Mouse (Mus musculus) embryonic stem cell, embryonic (primary cell): ENCODE data around the gene Cemip.

ENCODE experiments used
- CTCF ChIA-PET, 4 experiments: fragments of 300-600 bp in 2 of 4; fragments of 350-600 bp in 2 of 4; sonication (Branson Sonifier 250); formaldehyde crosslinking; loops; one replicate each; lab custom pipeline; 2022; ENCODE audit warnings: inconsistent platforms in 2 of 4; lab: Charles Lee
- POLR2A ChIA-PET, 4 experiments: fragments of 300-600 bp in 2 of 4; fragments of 350-600 bp in 2 of 4; sonication (Branson Sonifier 250); formaldehyde crosslinking; loops; one replicate each; lab custom pipeline; 2022; ENCODE audit warnings: antibody characterized with exemption in 4 of 4, inconsistent platforms in 1 of 4; lab: Charles Lee

Cemip gene

GRCm38 (mm10) chr7:84086039-84086829 lies at the start of gene Cemip:
TSS of gene Cemip (minus strand) at chr7:84086502.
- POLR2A ChIA-PET, result interaction anchor here (0.5 to 3.0 kb wide), 24 partner anchors 12 to 321 kb away, joined by 3 to 8 read pairs (median 3); no protein-coding TSS in a partner anchor
- CTCF ChIA-PET, result interaction anchor here (0.5 to 6.9 kb wide), 66 partner anchors 9 to 960 kb away, joined by 3 to 241 read pairs (median 4); partner anchors contain the start of gene Stard5 (in 1 of the 4)

GRCm38 (mm10) chr7:84132704-84133103 lies 46.4 kb upstream of the Cemip start:
- ChIA-PET POLR2A (interaction anchor here in 3 of 4 experiments (0.5 to 3.1 kb wide), 9 partner anchors 12 to 254 kb away, joined by 3 to 11 read pairs (median 5); no protein-coding TSS in a partner anchor), CTCF (interaction anchor here in 1 of 4 experiments (0.6 kb wide), 1 partner anchor 43 kb away, joined by 3 read pairs; no protein-coding TSS in a partner anchor)

GRCm38 (mm10) chr7:84131736-84132135 lies 45.4 kb upstream of the Cemip start:
- CTCF ChIA-PET, result interaction anchor here in 1 of 4 experiments (0.6 kb wide), 2 partner anchors 42 to 226 kb away, joined by 4 read pairs; no protein-coding TSS in a partner anchor

GRCm38 (mm10) chr7:84128661-84129060 lies 42.4 kb upstream of the Cemip start:
- CTCF ChIA-PET, result interaction anchor here in 1 of 4 experiments (1.0 kb wide), 1 partner anchor 40 kb away, joined by 3 read pairs; no protein-coding TSS in a partner anchor
- POLR2A ChIA-PET, result interaction anchor here in 2 of 4 experiments (0.6 to 1.5 kb wide), 6 partner anchors 8 to 99 kb away, joined by 3 to 7 read pairs (median 4); no protein-coding TSS in a partner anchor

More at GRCm38 (mm10) chr7:84131736-84132135, 45.4 kb upstream of the Cemip start:
- POLR2A ChIA-PET, result interaction anchor here in 3 of 4 experiments (0.7 to 3.1 kb wide), 10 partner anchors 11 to 118 kb away, joined by 3 to 11 read pairs (median 4); no protein-coding TSS in a partner anchor

- ChIA-PET POLR2A (interaction anchor here in 1 of 4 experiments (1.2 to 2.2 kb wide), 2 partner anchors 9 to 21 kb away, joined by 3 to 7 read pairs; no protein-coding TSS in a partner anchor), CTCF (interaction anchor here in 1 of 4 experiments (0.6 kb wide), 1 partner anchor 176 kb away, joined by 3 read pairs; no protein-coding TSS in a partner anchor)
Measured at GRCm38 (mm10) chr7:84125730-84126129, 39.4 kb upstream of the Cemip start.

GRCm38 (mm10) chr7:84123651-84124050 lies 37.3 kb upstream of the Cemip start:
- ChIA-PET POLR2A (interaction anchor here in 2 of 4 experiments (0.7 to 2.1 kb wide), 5 partner anchors 11 to 351 kb away, joined by 3 to 6 read pairs (median 4); partner anchors contain the start of genes Abhd17c (in 1 of the 2), Mesd (in 1 of the 2) and Tlnrd1 (in 1 of the 2)), CTCF (interaction anchor here in 1 of 4 experiments (1.3 to 1.5 kb wide), 2 partner anchors 37 to 149 kb away, joined by 3 to 4 read pairs; partner anchors contain the start of gene Cemip)

- POLR2A ChIA-PET, result interaction anchor here in 1 of 4 experiments (1.8 to 2.1 kb wide), 2 partner anchors 13 to 30 kb away, joined by 5 to 6 read pairs; partner anchors contain the start of gene Abhd17c
- CTCF ChIA-PET, result no interaction called here
Measured at GRCm38 (mm10) chr7:84121778-84122177, 35.5 kb upstream of the Cemip start.

- ChIA-PET CTCF (interaction anchor here in 3 of 4 experiments (1.1 to 1.8 kb wide), 4 partner anchors 31 to 152 kb away, joined by 3 to 4 read pairs (median 4); no protein-coding TSS in a partner anchor), POLR2A (interaction anchor here in 3 of 4 experiments (0.6 to 3.1 kb wide), 16 partner anchors 9 to 1473 kb away, joined by 3 to 10 read pairs (median 4); partner anchors contain the start of gene Abhd17c (in 1 of the 3))
Measured at GRCm38 (mm10) chr7:84120142-84120760, 33.9 kb upstream of the Cemip start.

GRCm38 (mm10) chr7:84119216-84120105 lies 33.2 kb upstream of the Cemip start:
- CTCF ChIA-PET, result interaction anchor here in 2 of 4 experiments (1.1 to 1.8 kb wide), 3 partner anchors 30 to 153 kb away, joined by 3 to 4 read pairs (median 4); no protein-coding TSS in a partner anchor
- POLR2A ChIA-PET, result interaction anchor here in 3 of 4 experiments (0.9 to 3.1 kb wide), 11 partner anchors 9 to 228 kb away, joined by 3 to 10 read pairs (median 3); partner anchors contain the start of genes Abhd17c (in 2 of the 3) and Cemip (in 1 of the 3)

- CTCF ChIA-PET, result no interaction called here
- POLR2A ChIA-PET, result interaction anchor here in 1 of 4 experiments (1.2 kb wide), 1 partner anchor 33 kb away, joined by 5 read pairs; the partner anchor contains the start of gene Abhd17c
Measured at GRCm38 (mm10) chr7:84117543-84118122, 31.3 kb upstream of the Cemip start.

- CTCF ChIA-PET, result no interaction called here
- POLR2A ChIA-PET, result interaction anchor here in 1 of 4 experiments (1.2 to 2.9 kb wide), 3 partner anchors 13 to 34 kb away, joined by 5 to 11 read pairs (median 6); partner anchors contain the start of gene Abhd17c
Measured at GRCm38 (mm10) chr7:84116621-84117542, 30.6 kb upstream of the Cemip start.

- ChIA-PET CTCF (interaction anchor here (1.0 to 1.9 kb wide), 4 partner anchors 26 to 157 kb away, joined by 3 to 5 read pairs (median 4); no protein-coding TSS in a partner anchor), POLR2A (interaction anchor here in 1 of 4 experiments (2.7 to 2.9 kb wide), 2 partner anchors 11 to 18 kb away, joined by 6 to 11 read pairs; no protein-coding TSS in a partner anchor)
Measured at GRCm38 (mm10) chr7:84115385-84115784, 29.1 kb upstream of the Cemip start.

- POLR2A ChIA-PET, result interaction anchor here in 2 of 4 experiments (0.5 to 2.9 kb wide), 3 partner anchors 10 to 19 kb away, joined by 3 to 11 read pairs (median 6); no protein-coding TSS in a partner anchor
- CTCF ChIA-PET, result interaction anchor here (0.6 to 1.9 kb wide), 6 partner anchors 17 to 158 kb away, joined by 3 to 5 read pairs (median 3); no protein-coding TSS in a partner anchor
Measured at GRCm38 (mm10) chr7:84114775-84115174, 28.5 kb upstream of the Cemip start.

GRCm38 (mm10) chr7:84113035-84113390 lies 26.7 kb upstream of the Cemip start:
- ChIA-PET CTCF (no interaction called here), POLR2A (interaction anchor here in 1 of 4 experiments (0.8 to 1.4 kb wide), 3 partner anchors 11 to 636 kb away, joined by 3 to 4 read pairs (median 3); no protein-coding TSS in a partner anchor)
